Comparison of ENCODE assay signal across 10 mouse cellular contexts in the genomic region with DNA sequence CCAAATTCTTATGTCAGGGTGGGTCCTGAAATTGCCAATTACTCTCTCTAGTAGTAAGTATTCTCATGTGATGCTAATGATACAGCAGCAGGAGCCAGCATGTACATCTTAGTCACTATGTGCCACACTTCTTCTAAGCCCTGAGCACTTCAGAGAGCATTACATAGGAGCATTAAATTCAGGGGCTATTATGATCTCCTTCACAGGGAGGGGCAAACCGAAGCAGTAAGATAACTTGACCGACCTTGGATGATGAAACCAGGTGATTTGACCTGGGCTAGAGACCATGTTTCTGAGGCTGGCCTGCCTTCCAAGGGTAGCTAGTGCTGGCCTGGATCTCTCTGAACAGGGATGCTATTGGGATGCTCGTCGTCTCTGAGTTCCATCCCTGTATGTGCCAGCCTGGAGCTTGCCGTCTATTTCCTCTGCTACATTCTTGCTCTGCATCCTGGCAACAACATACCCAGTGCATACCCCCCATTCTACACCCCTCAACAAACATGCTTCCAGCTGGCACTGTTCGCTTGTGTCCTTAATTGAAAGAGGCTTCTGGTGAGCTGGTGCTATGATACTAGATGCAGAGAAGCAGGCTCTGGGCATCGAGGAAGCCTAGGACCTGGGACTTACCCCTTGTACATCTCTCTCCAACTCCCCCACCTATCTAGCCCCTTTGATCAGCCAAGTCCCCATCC.
A peak's percentile ranks its signal among the peaks of the same experiment; 100 is the strongest.
DNase-seq lines count a peak whose midpoint lies in the region; ATAC-seq and TF ChIP-seq lines count a peak whose summit lies in the region.
"Had no signal": no experiment of that assay in that cellular context is flagged by ENCODE, and none has a peak within 500 bp of the region (broad histone marks: within the 10 kb centered on the region; RNA-seq: fewer than 3 reads in every experiment).

No protein-coding gene starts in this region.

- H3K4me1 ChIP-seq in forebrain, embryonic 10.5 days, result peaks cover 82% of the 10 kb centered on the region
- peaks cover 65% of the 10 kb centered on the region for H3K4me1 ChIP-seq in hindbrain, embryonic 14.5 days (replicated peaks; ENCODE audit: control insufficient read depth, insufficient read depth, low read length)
- H3K4me1 ChIP-seq in midbrain, postnatal 0 days (ENCODE audit: insufficient read depth, low read length), result peaks cover 33% of the 10 kb centered on the region

- 33% methylated on average over 7 of the region's 7 CpGs for WGBS in forebrain, embryonic 10.5 days
- 16% methylated on average over 7 of the region's 7 CpGs for WGBS in hindbrain, embryonic 14.5 days
- 14% methylated on average over 7 of the region's 7 CpGs for WGBS in midbrain, postnatal 0 days

- peak overlapping the region; percentile 12; the same call in 1 of the 2 replicates for H3K9ac ChIP-seq in hindbrain, embryonic 14.5 days
- no peak overlapping the region for H3K9ac ChIP-seq in midbrain, postnatal 0 days (replicated peaks; ENCODE audit: low read length, poor library complexity, severe bottlenecking)

- TF ChIP-seq CTCF in midbrain, postnatal 0 days (IDR thresholded peaks at IDR 0.05), result no peak

- H3K4me2 ChIP-seq in hindbrain, embryonic 14.5 days (replicated peaks), result peak overlapping the region; percentile 39
- H3K4me2 ChIP-seq in midbrain, postnatal 0 days (ENCODE audit: low read depth, low read length, poor library complexity, severe bottlenecking), result no peak overlapping the region

- no peaks in the 10 kb centered on the region for H3K27me3 ChIP-seq in forebrain, embryonic 10.5 days (ENCODE audit: poor library complexity, severe bottlenecking)
- no peaks in the 10 kb centered on the region for H3K27me3 ChIP-seq in hindbrain, embryonic 14.5 days (ENCODE audit: control insufficient read depth, insufficient read depth, low read length)
- no peaks in the 10 kb centered on the region for H3K27me3 ChIP-seq in midbrain, postnatal 0 days (ENCODE audit: insufficient read depth, low read length)

- H3K9me3 ChIP-seq in forebrain, embryonic 10.5 days, result no peaks in the 10 kb centered on the region; the same call in 1 of the 2 replicates
- no peaks in the 10 kb centered on the region for H3K9me3 ChIP-seq in hindbrain, embryonic 14.5 days (ENCODE audit: control insufficient read depth, low read length)
- no peaks in the 10 kb centered on the region for H3K9me3 ChIP-seq in midbrain, postnatal 0 days (ENCODE audit: low read length)

- peaks cover 55% of the 10 kb centered on the region for H3K36me3 ChIP-seq in forebrain, embryonic 10.5 days (replicated peaks)
- peaks cover 38% of the 10 kb centered on the region for H3K36me3 ChIP-seq in hindbrain, embryonic 14.5 days (replicated peaks; ENCODE audit: control insufficient read depth, insufficient read depth)
- peaks cover 23% of the 10 kb centered on the region for H3K36me3 ChIP-seq in midbrain, postnatal 0 days (ENCODE audit: insufficient read depth, low read length)

- DNase-seq in Muller cell, postnatal 12 days (ENCODE audit: inconsistent ontology term), result peak; percentile 43
- DNase-seq in forebrain, embryonic 10.5 days (ENCODE audit: extremely low spot score, low spot score), result peak; percentile 44
- peak; percentile 66 for DNase-seq in hindbrain, embryonic 14.5 days (ENCODE audit: low spot score)
- peak; percentile 79 for DNase-seq in midbrain, postnatal 0 days (ENCODE audit: low spot score)
- no peak for DNase-seq in spleen, adult 12 weeks (ENCODE audit: low spot score)
- DNase-seq in adrenal gland, postnatal 4 days (ENCODE audit: low spot score in 2 of 2), result no peak
- DNase-seq in kidney, postnatal 4 days, result no peak
- DNase-seq in lung, postnatal 25 days (ENCODE audit: low spot score), result no peak
- DNase-seq: kidney, postnatal 25 days; thymus, adult 18-20 months had no signal

- H3K4me3 ChIP-seq in forebrain, embryonic 10.5 days, result peak overlapping the region; percentile 57
- no peak overlapping the region; the same call in 1 of the 2 replicates for H3K4me3 ChIP-seq in hindbrain, embryonic 14.5 days (replicated peaks; ENCODE audit: low read length)
- no peak overlapping the region for H3K4me3 ChIP-seq in midbrain, postnatal 0 days (ENCODE audit: low read depth, low read length)

- peak; percentile 66 for ATAC-seq in hindbrain, embryonic 14.5 days (ENCODE audit: low FRiP score)
- peak; percentile 50 for ATAC-seq in midbrain, postnatal 0 days (ENCODE audit: low FRiP score)

- peak overlapping the region; percentile 94 for H3K27ac ChIP-seq in forebrain, embryonic 10.5 days
- H3K27ac ChIP-seq in hindbrain, embryonic 14.5 days, result peak overlapping the region; percentile 77
- H3K27ac ChIP-seq in midbrain, postnatal 0 days (ENCODE audit: low read depth, low read length), result peak overlapping the region; percentile 62

Comparison
In these comparisons a context has a peak if more than half of its experiments do, and no peak if none do; other contexts are left out.
1. DNase-seq: peak in Muller cell, postnatal 12 days (single experiment), forebrain, embryonic 10.5 days (single experiment), hindbrain, embryonic 14.5 days (single experiment) and midbrain, postnatal 0 days (single experiment); none in spleen, adult 12 weeks (single experiment), adrenal gland, postnatal 4 days (0 of 2), kidney, postnatal 4 days (0 of 2) and lung, postnatal 25 days (single experiment).
2. Peak in every context shown above with its lines, with median percentiles within 50 percentile points of each other: H3K27ac ChIP-seq.